Mouse (Mus musculus) thymus, adult 2 months (tissue): ENCODE data around the gene Pdk2.

ENCODE experiments used
- CTCF ChIP-seq: fragments of 200-500 bp; IDR thresholded peaks from 2 replicates; pipeline ENCODE4 v1.5.1; 2012; ENCODE audit warnings: mild to moderate bottlenecking, control low read depth, low read length, moderate library complexity, borderline replicate concordance; ENCODE audit not compliant: control insufficient read depth, poor library complexity, insufficient read depth; ENCODE audit errors: extremely low read depth
- POLR2A ChIP-seq: fragments of 200-500 bp; IDR thresholded peaks from 2 replicates; pipeline ENCODE4 v1.6.1; 2012; ENCODE audit warnings: mild to moderate bottlenecking, low read length, control low read depth, moderate library complexity; ENCODE audit not compliant: control insufficient read depth, poor library complexity, insufficient read depth; ENCODE audit errors: extremely low read depth

DNA sequence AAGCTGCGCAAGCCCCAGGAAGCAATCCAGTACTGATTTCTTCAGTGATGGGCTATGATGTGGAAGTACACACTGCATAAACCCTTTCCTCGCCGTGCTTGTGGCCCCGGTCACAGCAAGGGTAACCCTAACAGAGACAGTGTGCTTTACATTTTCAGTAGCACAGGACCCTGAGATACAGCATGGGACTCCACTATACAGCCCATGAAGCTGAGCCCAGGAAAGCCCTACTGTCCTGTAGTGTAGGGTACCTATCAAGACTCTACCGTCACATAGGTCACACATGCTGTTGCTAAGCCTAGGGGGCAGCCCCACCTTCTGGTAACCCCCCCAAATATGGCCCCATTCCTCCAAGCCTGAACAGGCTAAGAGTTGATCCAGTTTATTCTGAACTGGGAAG is 4.6 kb downstream of the Pdk2 start:
- no peak for TF ChIP-seq CTCF
- TF ChIP-seq POLR2A, result no peak
